Mouse (Mus musculus) hindbrain, embryonic 11.5 days (tissue): ENCODE measurements around the gene Gpat2. TPM values are rescaled to one million over a fixed set of nuclear protein-coding genes. Genes with fewer than 3 reads are reported as not detected.
A peak's percentile ranks its signal among the peaks of the same experiment; 100 is the strongest.

ENCODE experiments used
- ATAC-seq: fragments of 200-750 bp; cut with Nextera tagmentation; 2 replicates; pipeline ENCODE4 v1.8.0; 2017; ENCODE audit warnings: mild to moderate bottlenecking, moderate TSS enrichment, moderate library complexity; ENCODE audit not compliant: low FRiP score
- DNase-seq: peaks from one replicate; pipeline ENCODE4 v3.0.0-alpha.2; 2015; ENCODE audit warnings: low spot score
- H3K27ac ChIP-seq: fragments of 300-500 bp; sonication (generic); 2 replicates; pipeline ENCODE4 v1.5.1; 2014; ENCODE audit warnings: mild to moderate bottlenecking, low read depth, low read length
- H3K27me3 ChIP-seq: fragments of 300-500 bp; sonication (generic); 2 replicates; pipeline ENCODE4 v1.6.1; 2014; ENCODE audit warnings: mild to moderate bottlenecking, low read length, moderate library complexity, mixed read lengths; ENCODE audit not compliant: control insufficient read depth, insufficient read depth
- H3K36me3 ChIP-seq: fragments of 300-500 bp; sonication (generic); 2 replicates; pipeline ENCODE4 v1.6.1; 2014; ENCODE audit warnings: mild to moderate bottlenecking, low read length, moderate library complexity, mixed read lengths; ENCODE audit not compliant: control insufficient read depth, insufficient read depth
- H3K4me1 ChIP-seq: fragments of 300-500 bp; sonication (generic); replicated peaks from 2 replicates; pipeline ENCODE4 v1.6.1; 2014; ENCODE audit warnings: low read length, mixed read lengths; ENCODE audit not compliant: control insufficient read depth, insufficient read depth
- H3K4me2 ChIP-seq: fragments of 300-500 bp; sonication (generic); replicated peaks from 2 replicates; pipeline ENCODE4 v1.6.1; 2014; ENCODE audit warnings: mild to moderate bottlenecking, low read depth, low read length
- H3K4me3 ChIP-seq: fragments of 300-500 bp; sonication (generic); 2 replicates; pipeline ENCODE4 v1.5.1; 2014; ENCODE audit warnings: low read depth, low read length
- H3K9ac ChIP-seq: fragments of 300-500 bp; sonication (generic); 2 replicates; pipeline ENCODE4 v1.6.1; 2014; ENCODE audit warnings: low read depth, low read length
- H3K9me3 ChIP-seq: fragments of 300-500 bp; sonication (generic); 2 replicates; pipeline ENCODE4 v1.6.1; 2016; ENCODE audit warnings: low read length; ENCODE audit not compliant: control insufficient read depth
- WGBS: fragments of 180-500 bp; shearing (Covaris S2); extraction: QIAGEN DNeasy Blood & Tissue Kit; methylation state at CpG from one replicate; pipeline ENCODE4 v1.1.7; 2014; 5-methylcytosine and 5-hydroxymethylcytosine counted together
- polyA plus RNA-seq: library from polyadenylated mRNA; unstranded; fragments of >200 nt; fragmentation: Nextera tagmentation; extraction: Ambion mirVana; gene quantifications from 2 replicates; pipeline ENCODE4 v1.2.1, GENCODE M21; 2014

Gpat2 gene
- polyA plus RNA-seq, 1 experiment from 2014 or later = 0.32 TPM

DNA sequence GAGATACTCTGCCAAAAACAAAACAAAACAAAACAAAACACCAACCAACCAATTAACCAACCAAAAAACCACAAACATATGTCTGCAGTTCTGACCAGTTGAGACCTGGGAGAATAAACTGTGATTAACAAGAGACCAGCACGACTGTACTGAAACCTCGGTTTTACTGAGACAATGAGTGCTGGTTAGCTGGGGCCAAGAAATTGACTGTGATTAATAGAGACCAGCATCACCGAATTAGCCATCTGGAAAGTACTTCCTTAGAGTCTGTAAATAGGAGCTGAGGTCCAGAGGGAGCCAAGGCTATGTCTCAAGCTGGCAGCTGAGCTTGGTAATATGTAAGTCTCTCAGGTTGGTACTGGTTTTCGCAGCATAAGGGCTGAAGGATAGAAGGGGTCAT, 34.2 kb upstream of the Gpat2 start:
- Histone ChIP-seq H3K9me3 (no peaks in the 10 kb centered on the region), H3K36me3 (no peaks in the 10 kb centered on the region), H3K27ac (0 out of 2 replicates have a peak overlapping the region, but pooled peaks have one; percentile 36), H3K4me1 (no peaks in the 10 kb centered on the region), H3K4me2 (no peak overlapping the region), H3K4me3 (no peak overlapping the region), H3K27me3 (no peaks in the 10 kb centered on the region), H3K9ac (no peak overlapping the region)
- DNase-seq = no peak
- 66% methylated on average over 4 of the region's 4 CpGs for WGBS
- ATAC-seq = no peak

DNA sequence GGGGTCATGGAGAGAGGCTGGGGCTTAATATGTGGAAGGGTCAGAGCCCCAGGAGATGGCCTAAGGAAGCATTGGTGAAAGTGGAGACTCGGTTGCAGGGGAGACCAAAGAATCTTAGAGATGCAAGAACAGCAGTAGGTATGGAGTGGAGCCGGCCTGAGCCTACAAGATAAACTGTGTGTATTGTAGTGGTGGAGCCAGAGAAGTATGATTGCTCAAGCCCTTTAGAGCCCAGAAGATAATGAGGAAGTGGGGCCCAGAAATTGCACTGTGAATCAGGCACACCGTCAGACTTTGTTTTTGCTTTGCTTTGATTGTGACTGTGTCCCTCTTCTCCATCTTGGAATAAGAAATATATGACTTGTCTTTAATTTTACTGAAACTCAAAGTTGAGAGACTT, 33.7 kb upstream of the Gpat2 start:
- H3K9ac ChIP-seq = no peak overlapping the region
- H3K4me1 ChIP-seq = no peaks in the 10 kb centered on the region
- H3K27ac ChIP-seq = 0 out of 2 replicates have a peak overlapping the region, but pooled peaks have one; percentile 36
- no peaks in the 10 kb centered on the region for H3K36me3 ChIP-seq
- H3K9me3 ChIP-seq = no peaks in the 10 kb centered on the region
- DNase-seq (no peak), ATAC-seq (no peak)
- WGBS = 65% methylated on average over 3 of the region's 3 CpGs
- no peak overlapping the region for H3K4me3 ChIP-seq
- no peaks in the 10 kb centered on the region for H3K27me3 ChIP-seq
- no peak overlapping the region for H3K4me2 ChIP-seq

DNA sequence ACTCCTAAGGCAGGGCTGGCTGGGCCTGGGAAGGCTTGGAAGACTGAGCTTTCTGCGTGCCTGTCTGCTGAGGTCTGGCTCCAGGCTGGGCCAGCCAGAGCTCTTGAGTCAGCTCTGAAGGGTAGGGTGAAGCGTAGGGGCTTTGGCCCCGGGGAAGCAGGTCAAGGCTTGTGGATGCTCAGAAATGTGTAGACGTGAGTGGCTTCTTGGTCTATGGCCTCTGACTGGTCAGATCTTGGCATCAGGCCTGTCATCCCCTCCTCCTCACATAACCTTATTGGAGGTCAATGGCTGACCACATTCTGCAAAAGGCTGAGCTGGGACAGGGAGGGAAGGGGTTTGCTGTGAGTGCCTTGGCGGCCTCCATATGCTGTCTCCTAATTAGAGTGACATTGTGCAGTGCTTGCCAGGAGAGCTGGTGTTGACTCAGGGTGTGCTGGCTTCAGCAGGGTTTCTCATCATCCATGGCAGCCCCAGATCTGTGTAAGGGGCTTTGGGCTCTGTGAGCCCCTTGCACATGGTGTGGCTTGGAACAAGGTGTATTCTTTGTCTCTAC, 30.3 kb upstream of the Gpat2 start:
- DNase-seq (no peak), ATAC-seq (no peak)
- Histone ChIP-seq H3K9me3 (no peaks in the 10 kb centered on the region), H3K27ac (no peak overlapping the region), H3K9ac (no peak overlapping the region), H3K4me2 (no peak overlapping the region), H3K4me3 (no peak overlapping the region), H3K27me3 (no peaks in the 10 kb centered on the region), H3K4me1 (no peaks in the 10 kb centered on the region), H3K36me3 (no peaks in the 10 kb centered on the region)
- WGBS = 84% methylated on average over 5 of the region's 5 CpGs

DNA sequence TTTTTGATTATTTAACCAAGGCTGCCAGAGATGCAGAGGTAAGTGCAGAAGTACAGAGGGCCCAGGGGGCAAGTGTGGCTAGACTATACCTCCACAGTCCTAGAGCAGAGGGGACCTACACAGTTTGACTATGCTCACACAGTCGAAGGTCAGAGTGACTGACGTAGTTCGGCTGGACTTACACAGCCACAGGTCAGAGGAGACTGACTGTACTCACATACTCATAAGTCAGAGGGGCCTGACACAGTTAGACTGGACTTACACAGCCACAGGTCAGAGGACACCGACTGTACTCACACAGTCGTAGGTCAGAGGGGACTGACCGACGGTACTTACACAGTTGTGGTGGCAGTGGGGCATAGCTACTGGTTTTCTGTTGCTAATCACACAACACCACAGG, 26.3 kb upstream of the Gpat2 start:
- WGBS = 83% methylated on average over 7 of the region's 7 CpGs
- H3K4me2 ChIP-seq = no peak overlapping the region
- no peak overlapping the region for H3K27ac ChIP-seq
- no peaks in the 10 kb centered on the region for H3K4me1 ChIP-seq
- ATAC-seq (no peak), DNase-seq (no peak)
- no peaks in the 10 kb centered on the region for H3K9me3 ChIP-seq
- H3K4me3 ChIP-seq = no peak overlapping the region
- no peak overlapping the region for H3K9ac ChIP-seq
- H3K36me3 ChIP-seq = no peaks in the 10 kb centered on the region
- no peaks in the 10 kb centered on the region for H3K27me3 ChIP-seq

DNA sequence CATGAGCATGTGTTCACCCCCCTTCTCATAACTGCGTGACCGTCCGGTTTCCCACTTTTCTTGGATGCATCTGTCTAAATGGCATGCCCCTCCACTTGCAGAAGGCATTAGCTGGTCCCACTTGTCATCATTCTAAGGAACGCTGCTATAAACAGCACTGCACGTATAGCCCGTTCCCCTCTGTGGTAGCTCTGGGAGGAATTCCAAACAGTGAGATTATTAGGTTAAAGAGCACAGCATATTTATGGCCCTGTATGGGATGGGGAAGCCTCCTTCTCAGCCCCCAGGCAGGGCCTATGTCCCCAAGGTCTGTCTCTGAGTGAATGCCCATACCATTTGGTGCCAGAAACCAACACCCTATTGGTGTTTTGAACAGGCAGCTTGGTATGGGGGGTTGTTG, 13.9 kb upstream of the Gpat2 start:
- H3K4me3 ChIP-seq = no peak overlapping the region
- no peak for ATAC-seq
- H3K9me3 ChIP-seq = no peaks in the 10 kb centered on the region
- no peaks in the 10 kb centered on the region for H3K4me1 ChIP-seq
- DNase-seq = no peak
- no peak overlapping the region for H3K4me2 ChIP-seq
- H3K27me3 ChIP-seq = no peaks in the 10 kb centered on the region
- no peak overlapping the region for H3K9ac ChIP-seq
- no peak overlapping the region for H3K27ac ChIP-seq
- WGBS = 90% methylated on average over 6 of the region's 6 CpGs
- H3K36me3 ChIP-seq = no peaks in the 10 kb centered on the region

DNA sequence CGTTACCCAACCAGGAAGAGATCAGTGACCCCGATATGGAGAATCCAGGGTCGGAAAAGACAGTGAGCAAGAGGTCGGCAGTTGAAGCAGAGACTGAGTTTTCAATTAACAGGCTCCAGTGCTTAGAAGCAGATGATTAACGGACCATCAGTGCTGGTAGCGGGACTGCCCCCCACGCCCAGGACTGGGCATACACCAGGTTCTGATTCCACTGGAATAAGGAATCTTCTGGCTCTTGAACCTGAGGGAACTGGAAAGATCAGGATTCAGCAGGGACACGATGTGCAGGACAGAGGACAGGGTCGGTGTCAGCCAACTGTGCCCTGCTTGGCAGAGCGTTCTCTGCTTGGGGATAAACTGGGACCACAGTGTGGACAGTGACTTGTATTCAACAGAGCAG, 9.2 kb upstream of the Gpat2 start:
- 73% methylated on average over 10 of the region's 10 CpGs for WGBS
- H3K9ac ChIP-seq = no peak overlapping the region
- H3K27me3 ChIP-seq = no peaks in the 10 kb centered on the region
- no peak overlapping the region for H3K4me3 ChIP-seq
- H3K4me2 ChIP-seq = no peak overlapping the region
- no peak for DNase-seq
- no peak for ATAC-seq
- no peaks in the 10 kb centered on the region for H3K4me1 ChIP-seq
- no peak overlapping the region for H3K27ac ChIP-seq
- no peaks in the 10 kb centered on the region for H3K36me3 ChIP-seq
- no peaks in the 10 kb centered on the region for H3K9me3 ChIP-seq

DNA sequence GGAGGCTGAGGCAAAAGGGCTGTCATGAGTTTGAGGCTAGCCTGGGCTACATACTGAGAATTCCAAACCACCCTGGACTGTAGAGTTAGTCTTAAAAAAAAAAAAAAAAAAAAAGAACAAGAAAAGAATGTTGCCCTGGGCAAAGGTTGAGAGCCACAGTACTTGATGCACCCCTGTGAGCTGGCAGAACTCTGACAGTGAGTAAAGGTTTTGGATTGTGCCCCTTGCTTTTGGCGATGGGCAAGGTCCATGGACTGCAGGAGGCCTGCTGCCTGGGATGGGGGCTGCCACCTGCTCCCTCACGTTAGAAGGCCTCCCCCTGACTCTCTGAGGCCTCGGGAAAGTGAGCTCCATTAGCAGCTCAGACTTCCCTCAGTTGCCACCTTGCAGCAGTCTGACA, 8.3 kb upstream of the Gpat2 start:
- Histone ChIP-seq H3K36me3 (no peaks in the 10 kb centered on the region), H3K9ac (no peak overlapping the region), H3K27ac (no peak overlapping the region), H3K4me2 (no peak overlapping the region), H3K9me3 (no peaks in the 10 kb centered on the region), H3K4me3 (no peak overlapping the region), H3K27me3 (no peaks in the 10 kb centered on the region), H3K4me1 (no peaks in the 10 kb centered on the region)
- 67% methylated on average over 3 of the region's 3 CpGs for WGBS
- ATAC-seq = no peak
- DNase-seq = no peak

DNA sequence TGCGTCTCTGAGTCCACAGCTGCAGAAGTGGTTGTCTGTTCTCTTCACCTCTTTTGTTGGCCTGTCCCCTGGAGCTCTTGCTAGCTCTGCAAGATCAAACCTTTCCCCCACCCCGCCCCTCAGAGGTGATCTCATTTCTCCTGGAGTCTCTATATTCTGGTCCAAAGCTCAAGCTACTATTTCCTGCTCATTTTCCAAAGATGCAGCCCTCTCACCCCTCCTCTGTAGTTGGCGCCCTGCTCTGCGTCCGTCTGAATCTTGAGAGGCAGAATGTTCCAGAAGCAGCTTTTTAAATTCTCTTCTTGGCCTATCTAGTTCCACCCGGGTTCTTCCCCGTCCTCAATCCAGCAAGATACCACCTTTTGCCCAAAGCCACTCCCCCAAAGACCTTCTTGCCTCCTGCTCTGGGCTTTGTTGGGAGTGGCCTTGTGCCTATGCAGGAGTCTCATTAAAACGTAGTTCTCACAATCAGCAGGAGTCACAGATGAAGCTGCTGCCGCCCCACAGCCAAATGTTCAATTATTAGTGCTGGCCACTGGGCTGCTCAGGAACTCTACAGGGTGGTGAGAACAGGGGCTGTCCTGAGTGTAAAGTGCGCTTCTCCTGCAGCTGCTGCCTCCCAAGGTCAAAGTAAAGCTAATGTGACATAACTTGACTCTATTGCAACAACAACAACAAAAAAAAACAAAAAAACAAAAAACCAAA, 6.6 kb upstream of the Gpat2 start:
- Histone ChIP-seq H3K4me1 (no peaks in the 10 kb centered on the region), H3K27me3 (no peaks in the 10 kb centered on the region), H3K9me3 (no peaks in the 10 kb centered on the region), H3K27ac (no peak overlapping the region), H3K36me3 (no peaks in the 10 kb centered on the region), H3K4me3 (no peak overlapping the region), H3K4me2 (no peak overlapping the region), H3K9ac (no peak overlapping the region)
- no peak for ATAC-seq
- 71% methylated on average over 10 of the region's 10 CpGs for WGBS
- no peak for DNase-seq

DNA sequence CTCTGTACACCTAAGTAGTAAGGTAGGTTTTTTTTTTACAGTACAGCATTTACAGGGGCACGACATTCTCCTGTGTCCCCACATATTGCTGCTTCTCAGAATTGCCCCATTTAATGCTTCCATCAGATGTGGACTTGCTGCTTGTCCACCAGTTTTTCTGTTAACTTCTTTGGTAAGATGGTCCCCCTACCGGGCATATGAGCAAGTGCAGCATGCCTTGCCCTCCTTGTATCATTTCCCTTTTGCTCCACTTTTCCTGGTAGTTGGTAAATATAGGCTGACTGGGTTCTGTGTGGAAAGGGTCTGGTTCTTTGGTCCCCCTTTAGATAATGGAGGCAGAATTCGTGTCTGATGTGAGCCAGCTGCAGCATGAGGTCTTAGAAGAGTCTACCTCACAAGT, 5.2 kb downstream of the Gpat2 start:
- Histone ChIP-seq H3K4me3 (no peak overlapping the region), H3K9me3 (no peaks in the 10 kb centered on the region), H3K27ac (no peak overlapping the region), H3K27me3 (no peaks in the 10 kb centered on the region), H3K4me2 (no peak overlapping the region), H3K36me3 (no peaks in the 10 kb centered on the region), H3K9ac (no peak overlapping the region), H3K4me1 (no peaks in the 10 kb centered on the region)
- ATAC-seq = no peak
- peak; percentile 69 for DNase-seq
- 25% methylated on average over 3 of the region's 3 CpGs for WGBS
